Mouse (Mus musculus) CH12.LX (cell line): ENCODE data around the gene H1f0.

Source experiments
- CHD2 ChIP-seq: IDR thresholded peaks from 2 replicates; pipeline ENCODE4 v1.6.1; 2011; ENCODE audit warnings: low read length, improper control_type of control experiment
- CTCF ChIP-seq, 2 experiments: IDR thresholded peaks in 1 of 2; conservative IDR thresholded peaks in 1 of 2; 2 replicates each; pipeline ENCODE4 v1.5.1; 2011 to 2012; ENCODE audit warnings: low read depth in 2 of 2, low read length in 2 of 2, improper control_type of control experiment in 1 of 2, inconsistent platforms in 1 of 2, mild to moderate bottlenecking in 1 of 2, moderate library complexity in 1 of 2
- EP300 ChIP-seq: IDR thresholded peaks from 2 replicates; pipeline ENCODE4 v1.6.1; 2011; ENCODE audit warnings: low read length, improper control_type of control experiment
- HCFC1 ChIP-seq: IDR thresholded peaks from 2 replicates; pipeline ENCODE4 v1.6.1; 2012; ENCODE audit warnings: low read depth, mild to moderate bottlenecking, inconsistent platforms, low read length, improper control_type of control experiment
- MAFK ChIP-seq: IDR thresholded peaks from 2 replicates; pipeline ENCODE4 v1.6.1; 2011; ENCODE audit warnings: low read length, improper control_type of control experiment; ENCODE audit not compliant: insufficient replicate concordance
- MAX ChIP-seq: IDR thresholded peaks from 2 replicates; pipeline ENCODE4 v1.6.1; 2011; ENCODE audit warnings: low read length, improper control_type of control experiment
- MAZ ChIP-seq: IDR thresholded peaks from 2 replicates; pipeline ENCODE4 v1.6.1; 2012; ENCODE audit warnings: low read depth, mild to moderate bottlenecking, inconsistent platforms, low read length, improper control_type of control experiment, moderate library complexity
- MXI1 ChIP-seq: IDR thresholded peaks from 2 replicates; pipeline ENCODE4 v1.6.1; 2011; ENCODE audit warnings: mild to moderate bottlenecking, low read depth, low read length, improper control_type of control experiment
- POLR2A ChIP-seq: IDR thresholded peaks from 2 replicates; pipeline ENCODE4 v1.6.1; 2011; ENCODE audit warnings: low read depth, mild to moderate bottlenecking, improper control_type of control experiment, low read length
- SMC3 ChIP-seq: IDR thresholded peaks from 2 replicates; pipeline ENCODE4 v1.6.1; 2011; ENCODE audit warnings: low read depth, low read length, improper control_type of control experiment
- TCF12 ChIP-seq: IDR thresholded peaks from 2 replicates; pipeline ENCODE4 v1.6.1; 2014; ENCODE audit warnings: low read depth, mild to moderate bottlenecking, inconsistent platforms, low read length, improper control_type of control experiment
- USF1 ChIP-seq: IDR thresholded peaks from 2 replicates; pipeline ENCODE4 v1.6.1; 2014; ENCODE audit warnings: low read depth, mild to moderate bottlenecking, inconsistent platforms, low read length, improper control_type of control experiment
- ZNF384 ChIP-seq: IDR thresholded peaks from 2 replicates; pipeline ENCODE4 v1.6.1; 2012; ENCODE audit warnings: low read depth, low read length, improper control_type of control experiment, inconsistent platforms

- TF ChIP-seq TCF12 (no peak), POLR2A (no peak), CTCF (conservative IDR thresholded peaks at IDR 0.05 in 1 of 2, IDR thresholded peaks at IDR 0.05 in 1 of 2; ENCODE audit: low read depth in 2 of 2, low read length in 2 of 2) (no peak), MXI1 (no peak), CHD2 (no peak), ZNF384 (no peak), USF1 (no peak), MAZ (no peak), EP300 (no peak), HCFC1 (no peak), SMC3 (no peak), MAX (no peak), MAFK (no peak)
Measured at GRCm38 (mm10) chr15:78984286-78984778, 43.9 kb upstream of the H1f0 start.
